Mouse (Mus musculus) lung, postnatal 0 days (tissue): ENCODE measurements at regions not wholly inside any gene's neighbourhood (a gene's known extent, or its start where the extent isn't known, plus 50 kb on each side); places are given as distances from the start of the nearest gene placed in this dataset.

Experiments
- ATAC-seq: fragments of 200-750 bp; cut with Nextera tagmentation; 2 replicates; pipeline ENCODE4 v1.8.0; 2017; ENCODE audit warnings: moderate library complexity
- DNase-seq: peaks from one replicate; pipeline ENCODE4 v3.0.0-alpha.2; 2016; ENCODE audit warnings: low spot score
- H3K27ac ChIP-seq: fragments of 300-500 bp; sonication (generic); 2 replicates; pipeline ENCODE4 v1.5.1; 2014; ENCODE audit warnings: antibody characterized with exemption, mild to moderate bottlenecking, low read length, mixed read lengths
- H3K27me3 ChIP-seq: fragments of 300-500 bp; sonication (generic); replicated peaks from 2 replicates; pipeline ENCODE4 v1.6.1; 2014; ENCODE audit warnings: low read length, mixed read lengths; ENCODE audit not compliant: insufficient read depth
- H3K36me3 ChIP-seq: fragments of 300-500 bp; sonication (generic); 2 replicates; pipeline ENCODE4 v1.6.1; 2014; ENCODE audit warnings: low read length, mixed read lengths; ENCODE audit not compliant: insufficient read depth
- H3K4me1 ChIP-seq: fragments of 300-500 bp; sonication (generic); 2 replicates; pipeline ENCODE4 v1.6.1; 2014; ENCODE audit warnings: antibody characterized with exemption, low read depth, low read length, mixed read lengths; ENCODE audit not compliant: insufficient read depth
- H3K4me2 ChIP-seq: fragments of 300-500 bp; sonication (generic); replicated peaks from 2 replicates; pipeline ENCODE4 v1.6.1; 2014; ENCODE audit warnings: low read depth, mild to moderate bottlenecking, low read length, moderate library complexity, mixed read lengths
- H3K4me3 ChIP-seq: fragments of 300-500 bp; sonication (generic); 2 replicates; pipeline ENCODE4 v1.5.1; 2014; ENCODE audit warnings: low read depth, low read length
- H3K9ac ChIP-seq: fragments of 300-500 bp; sonication (generic); replicated peaks from 2 replicates; pipeline ENCODE4 v1.6.1; 2014; ENCODE audit warnings: low read depth, mild to moderate bottlenecking
- H3K9me3 ChIP-seq: fragments of 300-500 bp; sonication (generic); 2 replicates; pipeline ENCODE4 v1.6.1; 2016; ENCODE audit warnings: low read length, mixed read lengths
- CTCF ChIP-seq: IDR thresholded peaks from 2 replicates; pipeline ENCODE4 v1.5.1; 2016; ENCODE audit warnings: antibody characterized with exemption, mild to moderate bottlenecking
- EP300 ChIP-seq: IDR thresholded peaks from 2 replicates; pipeline ENCODE4 v1.6.1; 2016; ENCODE audit warnings: antibody characterized with exemption, mild to moderate bottlenecking, control low read depth
- WGBS: fragments of 180-500 bp; shearing (Covaris S2); extraction: QIAGEN DNeasy Blood & Tissue Kit; methylation state at CpG from one replicate; pipeline ENCODE4 v1.1.7; 2014; 5-methylcytosine and 5-hydroxymethylcytosine counted together

- TF ChIP-seq CTCF (no peak), EP300 (no peak; the same call in 1 of the 2 replicates)
- WGBS, result 51% methylated on average over 12 of the region's 12 CpGs
- Histone ChIP-seq H3K27ac (no peak overlapping the region), H3K4me2 (no peak overlapping the region), H3K9ac (no peak overlapping the region), H3K27me3 (no peaks in the 10 kb centered on the region), H3K4me3 (no peak overlapping the region), H3K36me3 (no peaks in the 10 kb centered on the region), H3K9me3 (no peaks in the 10 kb centered on the region), H3K4me1 (peaks cover 8% of the 10 kb centered on the region; the same call in 1 of the 2 replicates)
- ATAC-seq (peak; percentile 94), DNase-seq (peak; percentile 86)
Measured at GRCm38 (mm10) chr4:55843727-55844401, 311.6 kb upstream of the Klf4 start.

- Histone ChIP-seq H3K4me3 (no peak overlapping the region), H3K9me3 (no peaks in the 10 kb centered on the region), H3K4me1 (peaks cover 2% of the 10 kb centered on the region; the same call in 1 of the 2 replicates), H3K27ac (no peak overlapping the region), H3K4me2 (no peak overlapping the region), H3K27me3 (no peaks in the 10 kb centered on the region), H3K9ac (no peak overlapping the region), H3K36me3 (no peaks in the 10 kb centered on the region)
- 59% methylated on average over 3 of the region's 3 CpGs for WGBS
- ATAC-seq (peak; percentile 38; the same call in 1 of the 2 replicates), DNase-seq (peak; percentile 37)
- TF ChIP-seq EP300, result no peak
- TF ChIP-seq CTCF, result no peak
Measured at GRCm38 (mm10) chr4:55838568-55838967, 306.3 kb upstream of the Klf4 start.

- Histone ChIP-seq H3K4me1 (no peaks in the 10 kb centered on the region), H3K27me3 (no peaks in the 10 kb centered on the region), H3K36me3 (no peaks in the 10 kb centered on the region), H3K27ac (no peak overlapping the region), H3K9ac (no peak overlapping the region), H3K4me3 (no peak overlapping the region), H3K9me3 (no peaks in the 10 kb centered on the region), H3K4me2 (no peak overlapping the region)
- 71% methylated on average over 9 of the region's 9 CpGs for WGBS
- TF ChIP-seq EP300 (no peak), CTCF (no peak)
- DNase-seq, result peak; percentile 30
- ATAC-seq, result no peak
Measured at GRCm38 (mm10) chr4:55824047-55824760, 291.9 kb upstream of the Klf4 start.

GRCm38 (mm10) chr4:55823583-55823982, 291.3 kb upstream of the Klf4 start:
- no peak overlapping the region for H3K27ac ChIP-seq
- H3K4me1 ChIP-seq, result no peaks in the 10 kb centered on the region
- DNase-seq, result no peak
- H3K4me2 ChIP-seq, result no peak overlapping the region
- ATAC-seq, result no peak
- H3K9me3 ChIP-seq, result no peaks in the 10 kb centered on the region
- H3K27me3 ChIP-seq, result no peaks in the 10 kb centered on the region
- TF ChIP-seq EP300, result no peak
- TF ChIP-seq CTCF, result no peak
- H3K9ac ChIP-seq, result no peak overlapping the region
- H3K36me3 ChIP-seq, result no peaks in the 10 kb centered on the region
- no peak overlapping the region for H3K4me3 ChIP-seq
- 64% methylated on average over 1 of the region's 1 CpGs for WGBS

GRCm38 (mm10) chr4:55817035-55817818, 285.0 kb upstream of the Klf4 start:
- no peak overlapping the region for H3K9ac ChIP-seq
- H3K4me1 ChIP-seq, result 0 out of 2 replicates have a peak, but pooled peaks cover 4% of the 10 kb centered on the region
- no peak for DNase-seq
- no peaks in the 10 kb centered on the region for H3K27me3 ChIP-seq
- no peak for TF ChIP-seq CTCF
- TF ChIP-seq EP300, result no peak
- H3K4me3 ChIP-seq, result no peak overlapping the region
- 78% methylated on average over 4 of the region's 4 CpGs for WGBS
- no peaks in the 10 kb centered on the region for H3K36me3 ChIP-seq
- H3K9me3 ChIP-seq, result no peaks in the 10 kb centered on the region
- H3K27ac ChIP-seq, result no peak overlapping the region
- H3K4me2 ChIP-seq, result no peak overlapping the region
- ATAC-seq, result no peak

- Histone ChIP-seq H3K27ac (no peak overlapping the region), H3K9me3 (no peaks in the 10 kb centered on the region), H3K36me3 (no peaks in the 10 kb centered on the region), H3K4me2 (no peak overlapping the region), H3K9ac (no peak overlapping the region), H3K27me3 (no peaks in the 10 kb centered on the region), H3K4me3 (no peak overlapping the region), H3K4me1 (0 out of 2 replicates have a peak, but pooled peaks cover 4% of the 10 kb centered on the region)
- WGBS, result 46% methylated on average over 3 of the region's 3 CpGs
- DNase-seq (peak; percentile 86), ATAC-seq (peak; percentile 70)
- TF ChIP-seq CTCF, result no peak
- TF ChIP-seq EP300, result peak; percentile 53; the same call in 1 of the 2 replicates
Measured at GRCm38 (mm10) chr4:55815832-55816231, 283.6 kb upstream of the Klf4 start.
